Mouse (Mus musculus): ENCODE data around the gene Ywhae.

Ywhae gene

DNA sequence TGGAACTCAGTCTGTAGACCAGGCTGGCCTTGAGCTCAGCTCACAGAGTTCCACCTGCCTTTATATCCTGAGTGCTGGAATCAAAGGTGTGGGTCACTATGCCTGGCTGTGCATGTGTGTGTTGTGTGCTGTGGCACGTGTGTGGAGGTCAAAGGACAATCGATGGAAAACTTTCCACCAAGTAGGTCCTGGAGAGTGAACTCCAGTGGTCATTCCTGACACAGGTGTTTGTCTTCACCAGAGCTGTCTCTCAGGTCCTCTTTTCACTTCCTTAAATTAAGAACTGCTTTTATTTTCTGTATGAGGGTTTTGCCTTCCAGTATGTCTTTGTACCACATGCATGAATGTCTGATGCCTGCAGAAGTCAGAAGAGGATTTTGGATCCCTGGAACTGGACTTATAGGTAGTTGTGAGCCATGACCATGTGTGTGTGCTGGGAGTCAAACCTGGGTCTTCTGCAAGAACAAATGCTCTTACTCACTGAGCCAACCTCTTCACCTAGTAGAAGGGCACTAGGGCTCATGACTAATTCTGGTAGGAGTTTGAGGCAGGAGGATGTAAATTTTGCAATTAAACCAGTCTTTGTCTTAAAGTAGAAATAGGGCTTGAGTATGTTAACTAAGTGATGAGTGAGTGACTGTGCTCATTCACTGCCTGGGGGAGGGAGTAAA is 5.3 kb downstream of the Ywhae start:
- DNase-seq (ENCODE audit: low read depth, low spot score), result peak; percentile 79

DNA sequence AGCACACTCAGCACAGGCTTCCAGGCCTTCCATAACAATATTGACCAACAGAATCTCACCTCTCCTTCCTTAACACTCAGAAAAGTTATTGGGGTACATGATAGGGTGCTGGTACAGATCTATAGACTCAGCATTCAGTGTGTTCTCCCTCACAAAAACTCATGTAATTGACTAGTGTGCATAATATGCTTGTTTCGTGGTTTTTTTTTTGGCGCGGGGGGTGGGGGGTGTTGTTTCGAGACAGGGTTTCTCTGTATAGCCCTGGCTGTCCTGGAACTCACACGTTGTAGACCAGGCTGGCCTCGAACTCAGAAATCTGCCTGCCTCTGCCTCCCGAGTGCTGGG is 5.8 kb downstream of the Ywhae start:
- DNase-seq (ENCODE audit: low read depth, low spot score), result no peak

GRCm38 (mm10) chr11:75740204-75740603 is 7.5 kb downstream of the Ywhae start:
- DNase-seq (ENCODE audit: low read depth, low spot score), result no peak

GRCm38 (mm10) chr11:75741615-75742014 is 8.9 kb downstream of the Ywhae start:
- DNase-seq (ENCODE audit: low read depth, low spot score), result no peak

GRCm38 (mm10) chr11:75744761-75745160 is 12.1 kb downstream of the Ywhae start:
- no peak for DNase-seq (ENCODE audit: low read depth, low spot score)

- DNase-seq (ENCODE audit: low read depth, low spot score), result no peak
These were observed 17.9 kb downstream of the Ywhae start for GRCm38 (mm10) chr11:75750537-75750936.

DNA sequence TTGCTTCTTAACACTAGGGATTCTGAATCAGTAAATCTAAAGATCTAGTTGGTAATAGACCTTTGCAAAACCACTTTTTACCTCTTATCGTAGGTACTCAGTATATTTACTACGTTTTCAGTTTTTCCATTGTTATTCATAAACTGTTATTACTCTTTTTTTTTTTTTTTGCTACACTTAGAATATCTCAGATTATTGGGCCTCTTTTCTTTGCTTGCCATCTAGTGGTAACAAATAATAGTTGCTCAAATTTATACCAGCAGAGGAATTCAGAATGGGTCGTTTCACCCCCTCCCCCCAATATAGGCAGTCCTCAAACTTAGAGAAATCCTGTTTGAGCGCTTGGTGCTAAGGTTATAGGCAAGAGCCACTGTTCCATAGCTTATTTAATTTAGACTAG is 18.4 kb downstream of the Ywhae start:
- DNase-seq (ENCODE audit: low read depth, low spot score), result no peak

- DNase-seq (ENCODE audit: low read depth, low spot score), result no peak
These were observed 24.0 kb downstream of the Ywhae start for GRCm38 (mm10) chr11:75756687-75757086.

GRCm38 (mm10) chr11:75758553-75758952 is 25.9 kb downstream of the Ywhae start:
- no peak for DNase-seq (ENCODE audit: low read depth, low spot score)

DNA sequence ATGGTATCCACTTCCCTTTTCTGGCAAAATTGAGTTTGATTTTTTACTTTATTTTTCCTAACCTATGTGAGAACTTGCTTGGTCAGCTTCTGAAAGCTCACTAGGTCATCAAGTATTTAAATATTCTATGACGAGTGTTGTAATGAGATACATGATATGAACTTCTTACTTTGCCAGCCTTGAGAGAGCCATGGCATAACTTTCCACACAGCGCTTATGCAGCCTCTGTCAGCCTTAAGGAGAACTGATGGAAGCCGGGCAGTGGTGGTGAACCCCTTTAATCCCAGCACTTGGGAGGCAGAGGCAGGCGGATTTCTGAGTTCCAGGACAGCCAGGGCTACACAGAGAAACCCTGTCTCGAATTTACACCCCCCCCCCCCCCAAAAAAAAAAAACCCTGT is 28.1 kb downstream of the Ywhae start:
- DNase-seq (ENCODE audit: low read depth, low spot score), result no peak

DNA sequence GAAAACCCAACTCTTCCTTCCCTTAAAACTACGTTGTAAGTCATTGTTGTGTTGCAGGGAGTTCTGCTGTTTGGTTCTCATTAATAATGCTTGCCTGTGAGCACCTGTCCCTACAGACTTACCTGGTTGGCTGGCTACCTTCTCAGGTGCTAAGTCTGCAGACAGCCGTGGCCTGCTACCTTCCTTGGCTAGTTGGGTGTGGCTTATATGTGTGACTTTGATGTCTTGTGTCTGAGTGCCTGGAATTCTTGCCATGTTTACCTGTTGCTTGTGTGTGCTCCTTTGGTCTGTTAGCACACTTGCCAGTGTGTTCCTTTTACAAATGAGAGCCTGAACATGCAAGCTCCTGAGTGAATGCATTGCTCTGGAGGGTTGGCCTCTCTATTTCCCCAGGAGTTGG is 30.0 kb downstream of the Ywhae start:
- no peak for DNase-seq (ENCODE audit: low read depth, low spot score)

GRCm38 (mm10) chr11:75764521-75765023 is 31.9 kb downstream of the Ywhae start:
- DNase-seq (ENCODE audit: low read depth, low spot score), result no peak

GRCm38 (mm10) chr11:75765161-75765560 is 32.5 kb downstream of the Ywhae start:
- no peak for DNase-seq (ENCODE audit: low read depth, low spot score)

DNA sequence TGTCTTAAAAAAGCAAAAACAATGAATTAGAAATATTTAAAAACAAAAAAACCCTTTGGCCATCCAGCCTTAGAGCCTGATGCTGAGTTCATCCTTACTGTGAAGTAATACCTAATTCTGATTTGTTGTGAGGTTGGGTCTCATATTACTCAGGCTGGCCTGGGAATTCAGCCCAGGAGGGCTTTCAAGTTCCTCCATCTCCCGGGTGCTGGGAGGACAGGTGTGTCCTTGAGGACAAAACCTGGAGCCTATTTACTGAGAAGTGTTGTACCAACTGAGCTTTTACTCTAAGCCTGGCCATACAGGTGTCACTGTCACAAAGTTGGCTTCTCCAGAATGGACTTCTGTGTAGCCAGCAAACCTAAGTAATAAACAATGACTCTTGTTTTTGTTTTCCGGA is 34.3 kb downstream of the Ywhae start:
- no peak for DNase-seq (ENCODE audit: low read depth, low spot score)

- DNase-seq (ENCODE audit: low read depth, low spot score), result peak; percentile 25
These were observed 35.7 kb downstream of the Ywhae start for GRCm38 (mm10) chr11:75768091-75768989.

GRCm38 (mm10) chr11:75769206-75769605 is 36.5 kb downstream of the Ywhae start:
- DNase-seq (ENCODE audit: low read depth, low spot score), result peak; percentile 85

DNA sequence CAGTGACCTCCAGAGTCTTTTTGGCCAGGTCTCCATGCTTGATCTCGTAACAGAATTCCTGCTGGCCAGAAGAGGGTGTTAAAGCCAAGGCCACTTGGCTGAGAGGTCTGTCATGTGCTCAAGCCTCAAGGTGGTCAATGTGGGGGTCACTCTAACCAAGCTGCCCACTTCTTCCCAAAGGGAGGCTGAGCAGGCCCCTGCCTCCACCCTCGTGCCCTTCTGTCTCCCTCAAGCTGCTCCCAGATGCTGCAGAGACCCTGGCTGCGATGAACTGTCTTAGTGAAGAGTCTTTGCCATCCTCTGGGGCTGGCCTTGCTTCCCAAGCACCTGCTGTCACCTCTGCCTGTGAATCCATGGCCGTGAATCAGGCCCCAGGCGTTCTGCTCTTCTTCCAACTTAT is 39.9 kb downstream of the Ywhae start:
- no peak for DNase-seq (ENCODE audit: low read depth, low spot score)

GRCm38 (mm10) chr11:75775919-75776318 is 43.2 kb downstream of the Ywhae start:
- no peak for DNase-seq (ENCODE audit: low read depth, low spot score)

DNA sequence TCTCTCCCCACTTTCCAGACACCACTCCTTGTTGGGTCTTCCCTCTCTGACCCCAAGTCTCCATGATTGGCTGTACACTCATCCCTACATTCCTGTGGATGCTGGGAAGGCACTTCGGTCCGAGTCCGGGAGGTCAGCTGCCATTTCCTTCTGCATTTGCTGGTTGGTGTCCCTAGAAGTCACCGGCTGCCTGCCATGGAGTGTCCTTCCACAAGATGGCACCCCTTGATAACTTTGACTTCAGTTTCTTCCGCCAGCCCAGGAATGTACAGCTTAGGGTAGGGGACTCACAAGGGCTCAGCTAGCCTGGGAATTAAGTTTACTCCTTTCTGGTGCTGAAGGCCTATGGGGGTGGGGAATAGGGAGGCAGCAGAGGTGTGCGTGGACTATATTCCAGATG is 49.2 kb downstream of the Ywhae start:
- peak; percentile 60 for DNase-seq (ENCODE audit: low read depth, low spot score)

GRCm38 (mm10) chr11:75783799-75784198 is 51.1 kb downstream of the Ywhae start:
- DNase-seq (ENCODE audit: low read depth, low spot score), result no peak

DNA sequence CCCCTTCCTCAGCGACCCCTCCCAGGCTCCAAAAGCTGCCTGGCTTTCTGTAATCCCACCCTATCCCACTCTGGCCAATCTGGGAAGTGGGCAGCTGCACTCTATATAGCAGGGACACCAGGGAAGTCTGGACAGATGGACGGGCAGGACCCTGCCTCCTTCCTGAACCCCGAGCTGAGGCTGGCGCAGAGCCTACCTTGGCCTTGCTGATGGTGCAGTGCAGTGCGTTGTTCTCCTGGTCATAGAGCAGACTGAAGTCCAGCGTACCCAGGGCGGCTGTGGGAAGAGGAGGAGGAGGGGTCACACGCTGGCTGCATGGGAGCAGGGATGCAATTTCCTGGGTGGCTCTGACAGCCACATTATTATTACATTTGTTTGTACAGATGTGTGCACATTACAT is 53.2 kb downstream of the Ywhae start:
- no peak for DNase-seq (ENCODE audit: low read depth, low spot score)

DNA sequence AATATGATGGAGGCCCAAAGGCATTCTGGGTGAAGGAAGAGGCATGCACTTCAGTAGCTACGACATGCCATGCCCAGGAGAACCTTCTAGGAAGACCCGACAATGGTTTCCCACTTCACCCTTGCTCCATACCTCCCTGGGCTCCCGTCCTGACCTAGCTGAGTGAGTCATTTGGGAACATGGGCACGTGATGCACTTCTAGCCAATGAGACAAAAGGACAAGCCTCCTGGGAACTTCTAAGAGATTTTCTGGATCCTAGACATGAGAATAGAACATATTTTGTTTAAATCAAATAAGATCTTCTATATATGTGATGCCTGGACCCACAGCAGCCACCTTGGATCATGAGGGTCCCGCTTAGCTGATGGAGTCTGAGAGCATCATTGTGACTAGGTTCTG is 59.9 kb downstream of the Ywhae start:
- no peak for DNase-seq (ENCODE audit: low read depth, low spot score)

GRCm38 (mm10) chr11:75793351-75793750 is 60.7 kb downstream of the Ywhae start:
- no peak for DNase-seq (ENCODE audit: low read depth, low spot score)
